Mouse (Mus musculus) left cerebral cortex, postnatal 14 days (tissue): ENCODE data around the gene Selenon. TPM values are rescaled to one million over a fixed set of nuclear protein-coding genes. Genes with fewer than 3 reads are reported as not detected.

ENCODE experiments used
- DNase-seq, 2 experiments: peaks; one replicate each; pipeline ENCODE4 v3.0.0; 2021 to 2022; ENCODE audit warnings: low spot score in 2 of 2, mixed read lengths in 1 of 2
- intact Hi-C: fragments of 180-260 bp; cut with DNase I; formaldehyde crosslinking; loops from one replicate; pipeline ENCODE4 v1.15.1; 2025
- total RNA-seq, 2 experiments: library from RNA; stranded (reverse); gene quantifications; 2 replicates each; pipeline ENCODE4 v1.2.3; 2021

Selenon gene
- total RNA-seq, 2 experiments from 2014 or later, result 19.2 to 20.1 TPM

- DNase-seq, result peak; percentile 53 to 77
- intact Hi-C loops, result loop anchor here (5.0 kb wide), 1 partner anchor 76 kb away; no protein-coding TSS in a partner anchor
Measured at GRCm38 (mm10) chr4:134555956-134556580, 4.1 kb upstream of the Selenon start.

GRCm38 (mm10) chr4:134553631-134554030 lies 1.7 kb upstream of the Selenon start:
- intact Hi-C loops, result no loop called here

GRCm38 (mm10) chr4:134549899-134550298 lies 2.1 kb downstream of the Selenon start:
- DNase-seq, result no peak
- intact Hi-C loops, result loop anchor here (10.0 kb wide), 1 partner anchor 325 kb away; no protein-coding TSS in a partner anchor

More at GRCm38 (mm10) chr4:134553631-134554030, 1.7 kb upstream of the Selenon start:
- peak in 1 of 2 experiments; percentile 35 for DNase-seq

- peak in 1 of 2 experiments; percentile 40 for DNase-seq
- intact Hi-C loops, result loop anchor here (10.0 kb wide), 1 partner anchor 326 kb away; no protein-coding TSS in a partner anchor
Measured at GRCm38 (mm10) chr4:134548169-134548938, 3.6 kb downstream of the Selenon start.

GRCm38 (mm10) chr4:134546814-134547705 lies 4.9 kb downstream of the Selenon start:
- DNase-seq, result peak in 1 of 2 experiments; percentile 47
- intact Hi-C loops, result loop anchor here (10.0 kb wide), 1 partner anchor 328 kb away; no protein-coding TSS in a partner anchor

GRCm38 (mm10) chr4:134543261-134543660 lies 8.7 kb downstream of the Selenon start:
- intact Hi-C loops, result loop anchor here (2.0 to 10.0 kb wide), 3 partner anchors 172 to 332 kb away; no protein-coding TSS in a partner anchor

GRCm38 (mm10) chr4:134542726-134543125 lies 9.2 kb downstream of the Selenon start:
- no peak for DNase-seq
- intact Hi-C loops, result loop anchor here (2.0 to 10.0 kb wide), 3 partner anchors 172 to 332 kb away; no protein-coding TSS in a partner anchor

More at GRCm38 (mm10) chr4:134543261-134543660, 8.7 kb downstream of the Selenon start:
- peak; percentile 94 to 96 for DNase-seq

GRCm38 (mm10) chr4:134538997-134539580 lies 12.9 kb downstream of the Selenon start:
- no peak for DNase-seq
- intact Hi-C loops, result no loop called here

- intact Hi-C loops, result no loop called here
- peak; percentile 54 to 88 for DNase-seq
Measured at GRCm38 (mm10) chr4:134535787-134536151, 16.2 kb downstream of the Selenon start.

GRCm38 (mm10) chr4:134534932-134535786 lies 16.8 kb downstream of the Selenon start, which contains the start of gene Mtfr1l:
TSS of gene Mtfr1l (minus strand) at chr4:134535387.
- intact Hi-C loops, result no loop called here
- peak; percentile 95 to 96 for DNase-seq

- intact Hi-C loops, result no loop called here
- peak; percentile 49 to 56 for DNase-seq
Measured at GRCm38 (mm10) chr4:134534124-134534886, 17.7 kb downstream of the Selenon start.

GRCm38 (mm10) chr4:134533421-134533820 lies 18.5 kb downstream of the Selenon start:
- intact Hi-C loops, result no loop called here
- DNase-seq, result no peak

- intact Hi-C loops, result no loop called here
- DNase-seq, result no peak
Measured at GRCm38 (mm10) chr4:134532928-134533327, 19.0 kb downstream of the Selenon start.

- DNase-seq, result no peak
- intact Hi-C loops, result no loop called here
Measured at GRCm38 (mm10) chr4:134526220-134526619, 25.7 kb downstream of the Selenon start.

- DNase-seq, result no peak
- intact Hi-C loops, result no loop called here
Measured at GRCm38 (mm10) chr4:134525806-134526205, 26.2 kb downstream of the Selenon start.

GRCm38 (mm10) chr4:134523447-134523846 lies 28.5 kb downstream of the Selenon start:
- intact Hi-C loops, result no loop called here
- DNase-seq, result no peak

- peak in 1 of 2 experiments; percentile 62 for DNase-seq
- intact Hi-C loops, result no loop called here
Measured at GRCm38 (mm10) chr4:134519281-134519680, 32.7 kb downstream of the Selenon start.
